Mouse (Mus musculus) embryonic facial prominence, embryonic 15.5 days (tissue): ENCODE measurements around the gene Gadd45a. TPM values are rescaled to one million over a fixed set of nuclear protein-coding genes. Genes with fewer than 3 reads are reported as not detected.

ENCODE experiments used
- ATAC-seq: fragments of 200-750 bp; cut with Nextera tagmentation; 2 replicates; pipeline ENCODE4 v1.8.0; 2017; ENCODE audit warnings: low read depth, moderate TSS enrichment; ENCODE audit not compliant: insufficient number of reproducible peaks, low FRiP score, low TSS enrichment
- H3K27ac ChIP-seq: fragments of 300-500 bp; sonication (generic); replicated peaks from 2 replicates; pipeline ENCODE4 v1.5.1; 2015; ENCODE audit warnings: mild to moderate bottlenecking, inconsistent platforms
- H3K27me3 ChIP-seq: fragments of 300-500 bp; sonication (generic); 2 replicates; pipeline ENCODE4 v1.6.1; 2015; ENCODE audit warnings: inconsistent platforms
- H3K36me3 ChIP-seq: fragments of 300-500 bp; sonication (generic); 2 replicates; pipeline ENCODE4 v1.6.1; 2015; ENCODE audit warnings: mild to moderate bottlenecking, inconsistent platforms
- H3K4me1 ChIP-seq: fragments of 300-500 bp; sonication (generic); 2 replicates; pipeline ENCODE4 v1.6.1; 2015; ENCODE audit warnings: inconsistent platforms
- H3K4me2 ChIP-seq: fragments of 300-500 bp; sonication (generic); replicated peaks from 2 replicates; pipeline ENCODE4 v1.6.1; 2015; ENCODE audit warnings: mild to moderate bottlenecking, inconsistent platforms
- H3K4me3 ChIP-seq: fragments of 300-500 bp; sonication (generic); replicated peaks from 2 replicates; pipeline ENCODE4 v1.5.1; 2015; ENCODE audit warnings: mild to moderate bottlenecking, inconsistent platforms
- H3K9ac ChIP-seq: fragments of 300-500 bp; sonication (generic); 2 replicates; pipeline ENCODE4 v1.6.1; 2015; ENCODE audit warnings: inconsistent platforms
- H3K9me3 ChIP-seq: fragments of 300-500 bp; sonication (generic); replicated peaks from 2 replicates; pipeline ENCODE4 v1.6.1; 2016; ENCODE audit warnings: inconsistent platforms
- WGBS: fragments of 180-500 bp; shearing (Covaris S2); methylation state at CpG from one replicate; pipeline ENCODE4 v1.1.7; 2015; 5-methylcytosine and 5-hydroxymethylcytosine counted together
- polyA plus RNA-seq: library from polyadenylated mRNA; unstranded; fragments of >200 nt; fragmentation: Nextera tagmentation; extraction: Ambion mirVana; gene quantifications from 2 replicates; pipeline ENCODE4 v1.2.1, GENCODE M21; 2015

The Gadd45a gene
- polyA plus RNA-seq: 14.9 and 18.5 TPM in 2 replicates

DNA sequence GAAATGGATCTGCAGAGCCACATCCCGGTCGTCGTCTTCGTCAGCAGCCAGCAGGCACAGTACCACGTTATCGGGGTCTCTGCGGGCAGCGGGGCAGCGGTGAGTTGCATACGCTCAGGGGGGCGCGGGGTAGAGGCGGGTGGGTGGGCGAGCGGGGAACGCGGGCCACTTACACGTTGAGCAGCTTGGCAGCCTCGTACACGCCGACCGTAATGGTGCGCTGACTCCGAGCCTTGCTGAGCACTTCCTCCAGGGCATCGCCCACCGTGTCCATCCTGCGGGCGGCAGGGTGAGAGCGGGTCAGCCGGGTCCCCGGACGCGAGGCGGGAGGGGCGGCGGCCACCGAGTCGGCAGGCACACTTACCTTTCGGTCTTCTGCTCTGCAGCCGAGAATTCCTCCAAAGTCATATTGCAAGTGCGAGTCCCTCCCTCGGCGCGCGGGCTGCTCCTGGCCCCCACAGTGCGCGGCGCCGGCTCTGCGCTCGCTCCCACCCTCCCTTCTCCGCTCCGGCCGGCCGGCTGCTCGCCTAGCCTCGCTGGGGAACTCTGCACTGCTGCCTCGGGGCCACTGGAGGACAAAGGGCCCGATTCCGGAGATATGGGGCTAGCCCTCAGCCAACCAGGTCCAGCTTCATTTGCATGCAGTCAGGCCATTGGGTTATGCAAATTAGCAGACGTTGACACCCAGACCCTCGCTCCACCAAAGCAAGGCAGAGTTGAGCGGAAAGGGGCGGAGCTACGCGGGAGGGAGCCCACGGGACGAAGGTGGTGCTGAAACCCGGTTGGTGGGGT, at the start of gene Gadd45a:
Gadd45a (minus strand) TSS at position 621 of the 792 bp plus-strand sequence.
- peak within 1 kb of the TSS; percentile 84 for H3K27ac ChIP-seq
- WGBS: under 1% methylated on average over 69 of the region's 69 CpGs
- H3K4me3 ChIP-seq: peak within 1 kb of the TSS; percentile 74
- H3K4me1 ChIP-seq: peaks cover 4% of the 10 kb centered on the region; the same call in 1 of the 2 replicates
- peak within 1 kb of the TSS; percentile 87 for H3K4me2 ChIP-seq
- no peaks in the 10 kb centered on the region for H3K9me3 ChIP-seq
- H3K27me3 ChIP-seq: no peaks in the 10 kb centered on the region
- H3K9ac ChIP-seq: peak within 1 kb of the TSS; percentile 70
- no peaks in the 10 kb centered on the region for H3K36me3 ChIP-seq
- ATAC-seq: peak; percentile 98

DNA sequence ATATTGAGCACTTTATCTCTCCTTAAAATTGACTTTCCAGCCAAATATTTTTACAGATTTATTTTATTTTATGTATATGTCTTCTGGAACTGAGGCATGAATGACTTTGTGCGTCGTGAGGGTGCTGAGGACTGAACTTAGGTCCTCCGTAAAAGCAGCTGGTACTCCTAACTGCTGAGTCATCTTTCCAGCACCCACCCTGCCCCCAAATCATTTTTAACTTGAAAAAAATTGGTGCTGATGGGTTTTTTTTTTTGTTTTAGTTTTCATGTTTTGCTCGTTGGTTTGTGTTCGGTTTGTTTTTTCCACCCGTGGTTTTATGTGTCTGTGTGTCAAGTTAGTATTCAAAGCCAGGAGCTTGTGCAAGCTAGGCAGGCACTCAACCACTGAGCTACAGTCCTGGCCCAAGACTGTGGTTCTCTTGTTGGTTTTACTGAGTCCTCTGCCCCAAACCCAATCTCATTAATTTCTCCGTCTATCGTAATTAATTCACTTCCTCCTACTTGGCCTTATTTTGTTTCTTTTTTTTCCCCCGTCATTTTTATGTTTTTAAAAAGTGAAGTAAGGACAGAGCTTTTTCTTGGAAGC, 48.7 kb upstream of the Gadd45a start:
- Histone ChIP-seq H3K4me2 (no peak overlapping the region), H3K27me3 (no peaks in the 10 kb centered on the region), H3K9me3 (no peaks in the 10 kb centered on the region), H3K27ac (no peak overlapping the region), H3K4me3 (no peak overlapping the region), H3K4me1 (no peaks in the 10 kb centered on the region), H3K36me3 (no peaks in the 10 kb centered on the region), H3K9ac (no peak overlapping the region)
- no peak for ATAC-seq
- WGBS: 80% methylated on average over 9 of the region's 9 CpGs

GRCm38 (mm10) chr6:67084465-67084864, 47.2 kb upstream of the Gadd45a start:
- Histone ChIP-seq H3K36me3 (no peaks in the 10 kb centered on the region), H3K27ac (no peak overlapping the region), H3K27me3 (no peaks in the 10 kb centered on the region), H3K4me3 (no peak overlapping the region), H3K9me3 (no peaks in the 10 kb centered on the region), H3K9ac (no peak overlapping the region), H3K4me2 (no peak overlapping the region), H3K4me1 (no peaks in the 10 kb centered on the region)
- WGBS: 94% methylated on average over 2 of the region's 2 CpGs
- ATAC-seq: no peak

GRCm38 (mm10) chr6:67081141-67081540, 43.9 kb upstream of the Gadd45a start:
- Histone ChIP-seq H3K27me3 (no peaks in the 10 kb centered on the region), H3K4me3 (no peak overlapping the region), H3K36me3 (no peaks in the 10 kb centered on the region), H3K9ac (no peak overlapping the region), H3K4me1 (peaks cover 10% of the 10 kb centered on the region), H3K4me2 (no peak overlapping the region), H3K9me3 (no peaks in the 10 kb centered on the region), H3K27ac (no peak overlapping the region)
- no peak for ATAC-seq
- WGBS: 88% methylated on average over 4 of the region's 4 CpGs

DNA sequence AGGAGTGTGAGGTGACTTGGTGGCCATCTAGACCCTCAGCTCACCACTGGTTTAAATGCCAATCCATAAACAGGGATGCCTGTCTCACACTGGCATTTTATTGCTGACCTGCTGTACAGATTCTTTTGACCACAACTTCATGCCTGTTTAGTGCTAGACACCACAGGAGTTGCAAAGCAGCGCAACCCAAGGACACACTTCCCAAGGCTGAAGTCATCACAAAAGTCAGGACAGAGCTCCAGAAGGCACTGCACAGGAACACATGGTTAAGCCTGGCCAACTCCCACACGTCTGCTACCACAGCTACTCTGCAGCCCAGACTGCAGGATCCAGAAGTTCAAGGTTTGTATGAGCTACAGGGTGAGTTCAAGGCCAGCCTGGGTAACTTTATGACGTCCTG, 40.8 kb upstream of the Gadd45a start:
- Histone ChIP-seq H3K27ac (0 out of 2 replicates have a peak overlapping the region, but pooled peaks have one; percentile 19), H3K9me3 (no peaks in the 10 kb centered on the region), H3K4me2 (no peak overlapping the region), H3K9ac (no peak overlapping the region), H3K36me3 (no peaks in the 10 kb centered on the region), H3K4me1 (peaks cover 12% of the 10 kb centered on the region), H3K4me3 (no peak overlapping the region), H3K27me3 (no peaks in the 10 kb centered on the region)
- WGBS: 76% methylated on average over 3 of the region's 3 CpGs
- no peak; the same call in 1 of the 2 replicates for ATAC-seq

DNA sequence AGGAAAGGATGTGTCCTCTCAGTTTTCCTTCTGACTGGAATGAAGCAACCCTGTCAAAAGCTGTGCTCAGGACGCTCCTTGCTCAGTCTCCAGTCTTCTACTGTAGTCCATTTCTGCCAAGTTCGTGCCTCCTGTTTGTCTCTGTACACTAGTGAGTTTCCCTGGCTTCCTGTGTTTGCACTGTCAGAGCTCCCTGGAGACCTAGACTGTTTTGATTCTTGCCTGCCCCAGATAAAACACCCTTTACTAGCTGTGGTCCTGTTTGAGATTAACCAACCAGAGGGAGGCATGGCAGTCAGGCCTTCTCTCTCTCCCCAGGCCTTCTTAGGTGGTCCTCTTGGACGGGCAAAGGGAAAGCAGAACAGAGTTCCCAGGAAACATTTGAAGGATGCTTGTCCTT, 40.2 kb upstream of the Gadd45a start:
- 26% methylated on average over 3 of the region's 3 CpGs for WGBS
- Histone ChIP-seq H3K4me3 (no peak overlapping the region), H3K4me1 (peaks cover 16% of the 10 kb centered on the region), H3K27me3 (no peaks in the 10 kb centered on the region), H3K9ac (no peak overlapping the region), H3K27ac (peak overlapping the region; percentile 19; the same call in 1 of the 2 replicates), H3K36me3 (no peaks in the 10 kb centered on the region), H3K4me2 (no peak overlapping the region), H3K9me3 (no peaks in the 10 kb centered on the region)
- no peak for ATAC-seq

DNA sequence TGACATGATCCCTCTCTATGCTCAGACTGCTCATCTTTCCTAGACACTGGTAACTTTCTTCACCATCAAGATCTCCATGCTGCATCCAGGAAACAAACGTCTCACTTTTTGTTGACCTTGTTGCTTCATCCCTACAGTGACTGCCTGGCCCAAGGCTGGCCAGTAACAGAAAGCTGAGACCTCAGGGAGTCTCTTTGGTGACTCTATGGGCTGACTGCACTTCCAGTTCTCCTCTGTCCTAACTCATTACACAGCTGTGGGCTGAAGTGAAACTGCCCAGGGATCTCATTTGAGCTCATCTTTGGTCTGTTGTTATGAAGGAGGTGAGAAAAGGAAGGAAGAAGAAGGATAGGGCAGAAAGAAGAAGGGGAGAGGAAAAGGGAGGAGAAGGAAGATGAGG, 39.1 kb upstream of the Gadd45a start:
- 50% methylated on average over 1 of the region's 1 CpGs for WGBS
- Histone ChIP-seq H3K9me3 (no peaks in the 10 kb centered on the region), H3K36me3 (no peaks in the 10 kb centered on the region), H3K4me1 (peaks cover 16% of the 10 kb centered on the region), H3K4me2 (no peak overlapping the region), H3K27ac (no peak overlapping the region), H3K9ac (no peak overlapping the region), H3K4me3 (no peak overlapping the region), H3K27me3 (no peaks in the 10 kb centered on the region)
- ATAC-seq: no peak

GRCm38 (mm10) chr6:67074868-67075267, 37.6 kb upstream of the Gadd45a start:
- Histone ChIP-seq H3K27ac (no peak overlapping the region), H3K9me3 (no peaks in the 10 kb centered on the region), H3K27me3 (no peaks in the 10 kb centered on the region), H3K4me1 (peaks cover 17% of the 10 kb centered on the region), H3K9ac (no peak overlapping the region), H3K4me3 (no peak overlapping the region), H3K4me2 (no peak overlapping the region), H3K36me3 (no peaks in the 10 kb centered on the region)
- no peak for ATAC-seq

DNA sequence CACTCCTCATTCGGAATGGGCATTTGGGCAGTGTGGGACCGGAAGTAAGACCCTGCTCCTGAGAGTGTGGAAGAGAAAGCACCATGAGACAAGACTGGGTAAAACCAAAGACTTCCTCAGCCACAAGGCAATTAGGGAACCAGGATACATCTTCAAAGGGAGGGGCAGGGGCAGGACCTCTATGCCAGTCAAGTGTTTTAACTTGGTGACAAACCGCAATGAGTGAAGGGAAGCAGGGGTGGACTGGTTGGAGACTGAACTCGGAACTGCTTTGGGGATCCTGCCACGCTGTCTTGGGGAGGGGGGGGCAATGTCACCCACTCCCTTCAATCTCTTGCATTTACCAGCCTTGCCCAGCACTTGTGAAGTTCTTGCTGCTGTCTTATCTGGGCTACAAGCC, 36.7 kb upstream of the Gadd45a start:
- no peaks in the 10 kb centered on the region for H3K36me3 ChIP-seq
- no peak overlapping the region for H3K4me3 ChIP-seq
- no peak overlapping the region for H3K4me2 ChIP-seq
- no peaks in the 10 kb centered on the region for H3K27me3 ChIP-seq
- H3K27ac ChIP-seq: 0 out of 2 replicates have a peak overlapping the region, but pooled peaks have one; percentile 28
- no peaks in the 10 kb centered on the region for H3K9me3 ChIP-seq
- ATAC-seq: no peak
- H3K9ac ChIP-seq: no peak overlapping the region
- 79% methylated on average over 5 of the region's 5 CpGs for WGBS
- peaks cover 24% of the 10 kb centered on the region for H3K4me1 ChIP-seq

- H3K27ac ChIP-seq: 0 out of 2 replicates have a peak overlapping the region, but pooled peaks have one; percentile 39
- peaks cover 24% of the 10 kb centered on the region for H3K4me1 ChIP-seq
- no peak overlapping the region for H3K9ac ChIP-seq
- H3K36me3 ChIP-seq: no peaks in the 10 kb centered on the region
- ATAC-seq: no peak
- no peaks in the 10 kb centered on the region for H3K9me3 ChIP-seq
- 57% methylated on average over 4 of the region's 4 CpGs for WGBS
- H3K4me3 ChIP-seq: no peak overlapping the region
- no peak overlapping the region for H3K4me2 ChIP-seq
- H3K27me3 ChIP-seq: no peaks in the 10 kb centered on the region
These were observed 36.2 kb upstream of the Gadd45a start for GRCm38 (mm10) chr6:67073446-67073845.

DNA sequence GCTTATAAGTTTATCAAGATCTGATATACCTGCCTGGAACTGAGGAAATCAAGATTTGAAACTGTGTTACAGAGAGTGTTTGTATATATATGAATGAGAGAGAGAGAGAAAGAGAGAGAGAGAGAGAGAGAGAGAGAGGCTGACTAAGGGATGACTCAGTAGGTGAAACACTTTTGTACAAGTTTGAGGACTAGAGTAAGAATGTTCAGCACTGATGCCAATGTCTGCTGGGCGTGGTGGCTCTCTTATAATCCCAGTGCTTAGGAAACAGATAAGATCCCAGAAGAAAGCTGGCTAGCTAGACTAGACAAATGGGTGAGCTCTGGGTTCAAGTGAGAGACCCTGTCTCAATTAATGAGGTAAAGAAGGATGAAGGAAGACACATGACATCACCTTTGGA, 34.4 kb upstream of the Gadd45a start:
- WGBS: 74% methylated on average over 1 of the region's 1 CpGs
- no peak overlapping the region for H3K9ac ChIP-seq
- H3K27me3 ChIP-seq: no peaks in the 10 kb centered on the region
- H3K27ac ChIP-seq: no peak overlapping the region
- H3K9me3 ChIP-seq: no peaks in the 10 kb centered on the region
- H3K4me2 ChIP-seq: no peak overlapping the region
- no peak overlapping the region for H3K4me3 ChIP-seq
- H3K36me3 ChIP-seq: no peaks in the 10 kb centered on the region
- peaks cover 15% of the 10 kb centered on the region for H3K4me1 ChIP-seq
- ATAC-seq: no peak
